Mouse (Mus musculus) intestine, postnatal 0 days (tissue): ENCODE measurements around the gene Fhl5. TPM values are rescaled to one million over a fixed set of nuclear protein-coding genes. Genes with fewer than 3 reads are reported as not detected.

Source experiments
- ATAC-seq: fragments of 200-750 bp; cut with Nextera tagmentation; 2 replicates; pipeline ENCODE4 v1.8.0; 2017; ENCODE audit warnings: mild to moderate bottlenecking, moderate TSS enrichment, moderate library complexity
- H3K27ac ChIP-seq: fragments of 300-500 bp; sonication (generic); 2 replicates; pipeline ENCODE4 v1.5.1; 2014; ENCODE audit warnings: mild to moderate bottlenecking, low read depth, low read length, moderate library complexity
- H3K27me3 ChIP-seq: fragments of 300-500 bp; sonication (generic); replicated peaks from 2 replicates; pipeline ENCODE4 v1.6.1; 2014; ENCODE audit warnings: low read length, mixed read lengths; ENCODE audit not compliant: control insufficient read depth, insufficient read depth
- H3K36me3 ChIP-seq: fragments of 300-500 bp; sonication (generic); 2 replicates; pipeline ENCODE4 v1.6.1; 2014; ENCODE audit warnings: mild to moderate bottlenecking, moderate library complexity; ENCODE audit not compliant: control insufficient read depth, insufficient read depth
- H3K4me1 ChIP-seq: fragments of 300-500 bp; sonication (generic); replicated peaks from 2 replicates; pipeline ENCODE4 v1.6.1; 2014; ENCODE audit warnings: antibody characterized with exemption, low read length, mixed read lengths; ENCODE audit not compliant: control insufficient read depth, insufficient read depth
- H3K4me2 ChIP-seq: fragments of 300-500 bp; sonication (generic); replicated peaks from 2 replicates; pipeline ENCODE4 v1.6.1; 2014; ENCODE audit warnings: low read depth, mild to moderate bottlenecking, moderate library complexity
- H3K4me3 ChIP-seq: fragments of 300-500 bp; sonication (generic); 2 replicates; pipeline ENCODE4 v1.5.1; 2014; ENCODE audit warnings: low read depth, low read length
- H3K9ac ChIP-seq: fragments of 300-500 bp; sonication (generic); 2 replicates; pipeline ENCODE4 v1.6.1; 2014; ENCODE audit warnings: mild to moderate bottlenecking, low read depth, low read length
- H3K9me3 ChIP-seq: fragments of 300-500 bp; sonication (generic); 2 replicates; pipeline ENCODE4 v1.6.1; 2016; ENCODE audit warnings: mixed run types; ENCODE audit not compliant: control insufficient read depth
- CTCF ChIP-seq: sonication (generic); IDR thresholded peaks from 2 replicates; pipeline ENCODE4 v1.5.1; 2016; ENCODE audit warnings: low read depth, mild to moderate bottlenecking, control low read depth, antibody characterized with exemption, moderate library complexity
- WGBS: fragments of 180-500 bp; shearing (Covaris S2); extraction: QIAGEN DNeasy Blood & Tissue Kit; methylation state at CpG from one replicate; pipeline ENCODE4 v1.1.7; 2014; 5-methylcytosine and 5-hydroxymethylcytosine counted together
- polyA plus RNA-seq: library from polyadenylated mRNA; unstranded; fragments of >200 nt; fragmentation: Nextera tagmentation; extraction: Ambion mirVana; gene quantifications from 2 replicates; pipeline ENCODE4 v1.2.1, GENCODE M21; 2015

Gene Fhl5
- polyA plus RNA-seq, 1 experiment from 2014 or later: 0.69 TPM

GRCm38 (mm10) chr4:25213451-25213850 lies 29.2 kb downstream of the Fhl5 start:
- WGBS: 55% methylated on average over 5 of the region's 5 CpGs
- Histone ChIP-seq H3K36me3 (no peaks in the 10 kb centered on the region), H3K9me3 (no peaks in the 10 kb centered on the region), H3K9ac (no peak overlapping the region), H3K27me3 (no peaks in the 10 kb centered on the region), H3K4me3 (no peak overlapping the region), H3K4me2 (no peak overlapping the region), H3K27ac (no peak overlapping the region), H3K4me1 (no peaks in the 10 kb centered on the region)
- ATAC-seq: no peak
- no peak for TF ChIP-seq CTCF

- H3K9ac ChIP-seq: no peak overlapping the region
- no peaks in the 10 kb centered on the region for H3K4me1 ChIP-seq
- 83% methylated on average over 4 of the region's 4 CpGs for WGBS
- no peak overlapping the region for H3K27ac ChIP-seq
- no peaks in the 10 kb centered on the region for H3K9me3 ChIP-seq
- no peak overlapping the region for H3K4me2 ChIP-seq
- no peak for ATAC-seq
- no peaks in the 10 kb centered on the region for H3K36me3 ChIP-seq
- H3K4me3 ChIP-seq: no peak overlapping the region
- no peak for TF ChIP-seq CTCF
- no peaks in the 10 kb centered on the region for H3K27me3 ChIP-seq
Measured at GRCm38 (mm10) chr4:25206166-25206565, 36.5 kb downstream of the Fhl5 start.

GRCm38 (mm10) chr4:25197310-25197709 lies 45.4 kb downstream of the Fhl5 start:
- Histone ChIP-seq H3K4me1 (no peaks in the 10 kb centered on the region), H3K4me2 (no peak overlapping the region), H3K9ac (no peak overlapping the region), H3K4me3 (no peak overlapping the region), H3K27me3 (no peaks in the 10 kb centered on the region), H3K27ac (no peak overlapping the region), H3K9me3 (no peaks in the 10 kb centered on the region), H3K36me3 (no peaks in the 10 kb centered on the region)
- no peak for TF ChIP-seq CTCF
- no peak for ATAC-seq
- 60% methylated on average over 1 of the region's 1 CpGs for WGBS

GRCm38 (mm10) chr4:25179617-25180208 lies 63.0 kb downstream of the Fhl5 start:
- H3K4me1 ChIP-seq: no peaks in the 10 kb centered on the region
- no peak for ATAC-seq
- H3K36me3 ChIP-seq: no peaks in the 10 kb centered on the region
- no peak overlapping the region for H3K4me2 ChIP-seq
- peak; percentile 40 for TF ChIP-seq CTCF
- WGBS: 63% methylated on average over 4 of the region's 4 CpGs
- no peak overlapping the region for H3K4me3 ChIP-seq
- H3K9ac ChIP-seq: no peak overlapping the region
- no peak overlapping the region for H3K27ac ChIP-seq
- no peaks in the 10 kb centered on the region for H3K27me3 ChIP-seq
- no peaks in the 10 kb centered on the region for H3K9me3 ChIP-seq

Other genes with a start within 250 kb of the Fhl5 start
- gene Ufl1, start 38.9 kb upstream of the Fhl5 start, polyA plus RNA-seq: 35.0 and 43.1 TPM in 2 replicates